Mouse (Mus musculus): ENCODE data around the gene Gm49361. TPM values are rescaled to one million over a fixed set of nuclear protein-coding genes. Genes with fewer than 3 reads are reported as not detected.
A peak's percentile ranks its signal among the peaks of the same experiment; 100 is the strongest.
"Not testable (repeated sequence)": the region's sequence is repeated elsewhere in the genome, so short reads cannot be mapped to it uniquely, and the experiment has no call there.

The Gm49361 gene
- total and polyA plus RNA-seq, 3 experiments: not detected

- dilution Hi-C loops (cut with MboI; ENCODE audit: extremely low pct_ligation_motif_present, extremely low pct_unique_long_range_greater_than_20kb, low sequenced_read_pairs): no loop called here
- H3K36me3 ChIP-seq (replicated peaks in 1 of 2; ENCODE audit: control insufficient read depth in 1 of 2, insufficient read depth in 1 of 2, low read length in 1 of 2): peaks cover 5 to 45% of the 10 kb centered on the region in 2 experiments
- in situ Hi-C loops (cut with MboI; ENCODE audit: low pct_ligation_motif_present, low pct_unique_long_range_greater_than_20kb, low sequenced_read_pairs): no loop called here
Observed at GRCm38 (mm10) chr14:57657500-57657899, 88.4 kb downstream of the Gm49361 start.

DNA sequence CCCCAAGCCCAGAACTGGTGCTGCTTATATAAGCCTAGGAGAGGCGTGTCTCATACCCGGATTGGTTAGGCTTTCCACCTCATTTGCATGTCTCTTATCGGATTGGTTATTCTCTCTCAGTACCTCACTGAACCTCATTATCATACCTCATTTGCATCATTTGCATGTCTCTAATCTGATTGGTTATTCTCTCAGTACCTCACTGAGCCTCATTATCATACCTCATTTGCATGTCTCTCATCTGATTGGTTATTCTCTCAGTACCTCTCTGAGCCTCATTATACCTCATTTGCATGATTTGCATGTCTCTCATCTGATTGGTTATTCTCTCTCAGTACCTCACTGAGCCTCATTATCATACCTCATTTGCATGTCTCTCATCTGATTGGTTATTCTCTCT is 89.4 kb downstream of the Gm49361 start:
- H3K4me1 ChIP-seq (ENCODE audit: control insufficient read depth in 1 of 2, insufficient read depth in 2 of 2); H3K4me2 ChIP-seq (ENCODE audit: insufficient read depth, low read depth, poor library complexity, severe bottlenecking); H3K9ac ChIP-seq (ENCODE audit: insufficient read depth, low read depth); H3K4me3 ChIP-seq (replicated peaks in 1 of 3; ENCODE audit: low read depth in 2 of 3, low read length in 2 of 3, poor library complexity in 1 of 3); DNase-seq (ENCODE audit: extremely low read depth); H3K27me3 ChIP-seq (replicated peaks); H3K9me3 ChIP-seq (replicated peaks; ENCODE audit: low read length); H3K27ac ChIP-seq (ENCODE audit: insufficient read depth, low read depth); in situ Hi-C loops (cut with MboI; ENCODE audit: low pct_ligation_motif_present, low pct_unique_long_range_greater_than_20kb, low sequenced_read_pairs); dilution Hi-C loops (cut with MboI; ENCODE audit: extremely low pct_ligation_motif_present, extremely low pct_unique_long_range_greater_than_20kb, low sequenced_read_pairs): not testable (repeated sequence)
- peaks cover 85% of the 10 kb centered on the region for H3K79me2 ChIP-seq (replicated peaks; ENCODE audit: control insufficient read depth, extremely low read depth, insufficient read depth, poor library complexity, severe bottlenecking)
- H3K36me3 ChIP-seq (replicated peaks in 1 of 2; ENCODE audit: control insufficient read depth in 1 of 2, insufficient read depth in 1 of 2, low read length in 1 of 2): peaks cover 4 to 49% of the 10 kb centered on the region in 2 experiments

More at GRCm38 (mm10) chr14:57657500-57657899, 88.4 kb downstream of the Gm49361 start:
- no peak for DNase-seq (ENCODE audit: extremely low read depth)
- Histone ChIP-seq H3K4me3 (replicated peaks in 1 of 3; ENCODE audit: low read depth in 2 of 3, low read length in 2 of 3, poor library complexity in 1 of 3) (no peak overlapping the region), H3K79me2 (replicated peaks; ENCODE audit: control insufficient read depth, extremely low read depth, insufficient read depth, poor library complexity, severe bottlenecking) (peaks cover 86% of the 10 kb centered on the region), H3K4me2 (ENCODE audit: insufficient read depth, low read depth, poor library complexity, severe bottlenecking) (no peak overlapping the region), H3K9ac (ENCODE audit: insufficient read depth, low read depth) (no peak overlapping the region), H3K9me3 (replicated peaks; ENCODE audit: low read length) (no peaks in the 10 kb centered on the region), H3K4me1 (ENCODE audit: control insufficient read depth in 1 of 2, insufficient read depth in 2 of 2) (peaks cover 2 to 18% of the 10 kb centered on the region in 2 experiments; a peak in 3 of 4 replicates), H3K27me3 (replicated peaks) (no peaks in the 10 kb centered on the region), H3K27ac (ENCODE audit: insufficient read depth, low read depth) (no peak overlapping the region)
- no peak for TF ChIP-seq SMC3 (IDR thresholded peaks at IDR 0.05; ENCODE audit: low read depth, low read length)
- TF ChIP-seq ELF1 (IDR thresholded peaks at IDR 0.05; ENCODE audit: low read depth, low read length): no peak
- TF ChIP-seq ZC3H11A (IDR thresholded peaks at IDR 0.05; ENCODE audit: low read depth, low read length): no peak

DNA sequence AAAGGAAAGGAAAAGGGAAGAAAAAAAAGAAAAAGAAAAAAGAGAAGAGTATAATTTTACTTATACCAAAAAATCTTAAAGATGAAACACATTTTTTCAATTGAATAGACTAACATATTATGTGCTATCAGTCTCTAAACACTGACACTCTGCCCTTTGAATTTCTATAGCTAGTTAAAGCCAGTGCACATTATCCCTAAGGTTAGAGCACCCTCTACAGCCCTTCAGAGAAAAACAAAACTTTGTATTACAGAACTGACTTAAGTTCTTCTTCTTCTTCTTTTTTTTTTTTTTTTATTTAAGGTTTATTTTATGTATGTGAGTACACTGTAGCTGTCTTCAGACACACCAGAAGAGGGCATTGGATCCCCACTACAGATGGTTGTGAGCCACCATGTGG is 96.4 kb downstream of the Gm49361 start:
- H3K79me2 ChIP-seq (replicated peaks; ENCODE audit: control insufficient read depth, extremely low read depth, insufficient read depth, poor library complexity, severe bottlenecking): peaks cover 57% of the 10 kb centered on the region
- no peak overlapping the region for H3K27ac ChIP-seq (ENCODE audit: insufficient read depth, low read depth)
- DNase-seq (ENCODE audit: extremely low read depth): no peak
- no peaks in the 10 kb centered on the region for H3K9me3 ChIP-seq (replicated peaks; ENCODE audit: low read length)
- H3K27me3 ChIP-seq (replicated peaks): no peaks in the 10 kb centered on the region
- no peak overlapping the region for H3K4me2 ChIP-seq (ENCODE audit: insufficient read depth, low read depth, poor library complexity, severe bottlenecking)
- H3K4me1 ChIP-seq (ENCODE audit: control insufficient read depth in 1 of 2, insufficient read depth in 2 of 2): peaks cover 2 to 20% of the 10 kb centered on the region in 2 experiments; a peak in 3 of 4 replicates
- dilution Hi-C loops (cut with MboI; ENCODE audit: extremely low pct_ligation_motif_present, extremely low pct_unique_long_range_greater_than_20kb, low sequenced_read_pairs): no loop called here
- peaks cover 4 to 62% of the 10 kb centered on the region in 2 experiments for H3K36me3 ChIP-seq (replicated peaks in 1 of 2; ENCODE audit: control insufficient read depth in 1 of 2, insufficient read depth in 1 of 2, low read length in 1 of 2)
- H3K4me3 ChIP-seq (replicated peaks in 1 of 3; ENCODE audit: low read depth in 2 of 3, low read length in 2 of 3, poor library complexity in 1 of 3): no peak overlapping the region
- TF ChIP-seq ZNF384 (IDR thresholded peaks at IDR 0.05; ENCODE audit: low read depth, low read length) (0 out of 2 replicates have a peak, but pooled peaks have one; percentile 16), ZMIZ1 (IDR thresholded peaks at IDR 0.05; ENCODE audit: low read depth, low read length) (no peak), RAD21 (IDR thresholded peaks at IDR 0.05; ENCODE audit: low read depth, low read length) (peak; percentile 20), CTCF (conservative IDR thresholded peaks at IDR 0.05 in 1 of 2, IDR thresholded peaks at IDR 0.05 in 1 of 2; ENCODE audit: low read depth in 2 of 2, low read length in 2 of 2) (peak in 1 of 2 experiments; percentile 23; a peak in 2 of 4 replicates), MAX (IDR thresholded peaks at IDR 0.05; ENCODE audit: low read length) (no peak)
- H3K9ac ChIP-seq (ENCODE audit: insufficient read depth, low read depth): no peak overlapping the region
- in situ Hi-C loops (cut with MboI; ENCODE audit: low pct_ligation_motif_present, low pct_unique_long_range_greater_than_20kb, low sequenced_read_pairs): no loop called here
